Mouse (Mus musculus) stomach, embryonic 15.5 days (tissue): ENCODE measurements around the gene Wfdc16. TPM values are rescaled to one million over a fixed set of nuclear protein-coding genes. Genes with fewer than 3 reads are reported as not detected.
"Not testable (repeated sequence)": the region's sequence is repeated elsewhere in the genome, so short reads cannot be mapped to it uniquely, and the experiment has no call there.

Source experiments
- ATAC-seq: fragments of 200-750 bp; cut with Nextera tagmentation; 2 replicates; pipeline ENCODE4 v1.8.0; 2017; ENCODE audit warnings: low read depth, moderate number of reproducible peaks, moderate TSS enrichment; ENCODE audit not compliant: insufficient read depth, low FRiP score
- H3K27ac ChIP-seq: fragments of 300-500 bp; sonication (generic); 2 replicates; pipeline ENCODE4 v1.5.1; 2015; ENCODE audit warnings: mild to moderate bottlenecking, inconsistent platforms
- H3K27me3 ChIP-seq: fragments of 300-500 bp; sonication (generic); replicated peaks from 2 replicates; pipeline ENCODE4 v1.6.1; 2015; ENCODE audit warnings: inconsistent platforms
- H3K36me3 ChIP-seq: fragments of 300-500 bp; sonication (generic); 2 replicates; pipeline ENCODE4 v1.6.1; 2015; ENCODE audit warnings: inconsistent platforms
- H3K4me1 ChIP-seq: fragments of 300-500 bp; sonication (generic); 2 replicates; pipeline ENCODE4 v1.6.1; 2015; ENCODE audit warnings: inconsistent platforms
- H3K4me2 ChIP-seq: fragments of 300-500 bp; sonication (generic); 2 replicates; pipeline ENCODE4 v1.6.1; 2015; ENCODE audit warnings: mild to moderate bottlenecking, inconsistent platforms
- H3K4me3 ChIP-seq: fragments of 300-500 bp; sonication (generic); replicated peaks from 2 replicates; pipeline ENCODE4 v1.5.1; 2015; ENCODE audit warnings: inconsistent platforms
- H3K9ac ChIP-seq: fragments of 300-500 bp; sonication (generic); 2 replicates; pipeline ENCODE4 v1.6.1; 2015; ENCODE audit warnings: inconsistent platforms
- H3K9me3 ChIP-seq: fragments of 300-500 bp; sonication (generic); 2 replicates; pipeline ENCODE4 v1.6.1; 2016; ENCODE audit warnings: inconsistent platforms
- WGBS: fragments of 180-500 bp; shearing (Covaris S2); methylation state at CpG from one replicate; pipeline ENCODE4 v1.1.7; 2015; 5-methylcytosine and 5-hydroxymethylcytosine counted together
- polyA plus RNA-seq: library from polyadenylated mRNA; unstranded; fragments of >200 nt; fragmentation: Nextera tagmentation; extraction: Ambion mirVana; gene quantifications from 2 replicates; pipeline ENCODE4 v1.2.1, GENCODE M21; 2015

Gene Wfdc16
- polyA plus RNA-seq, 1 experiment from 2014 or later = not detected

DNA sequence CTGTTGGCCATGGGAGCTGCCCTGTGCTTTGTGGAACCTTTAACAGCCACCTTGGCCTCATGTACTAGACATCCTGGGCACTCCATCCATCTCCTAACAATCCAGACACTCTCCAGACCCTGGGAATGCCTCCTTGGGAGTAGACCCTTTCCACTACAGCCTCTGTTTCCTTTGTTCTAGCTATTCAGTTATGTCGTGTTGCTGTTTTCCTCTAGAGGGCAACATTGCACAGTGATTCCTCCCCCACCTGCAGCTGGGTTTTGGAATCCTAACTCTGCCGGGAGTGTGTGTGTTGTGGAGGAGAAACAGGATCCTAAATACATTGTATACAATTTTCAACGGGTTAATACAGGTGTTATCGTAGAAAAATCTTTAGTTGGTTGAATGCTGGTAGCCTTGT, 46.6 kb downstream of the Wfdc16 start:
- no peak overlapping the region for H3K27ac ChIP-seq
- no peak overlapping the region for H3K9ac ChIP-seq
- no peaks in the 10 kb centered on the region for H3K4me1 ChIP-seq
- no peaks in the 10 kb centered on the region for H3K36me3 ChIP-seq
- H3K9me3 ChIP-seq = no peaks in the 10 kb centered on the region
- WGBS = 5% methylated on average over 4 of the region's 4 CpGs
- no peak overlapping the region for H3K4me2 ChIP-seq
- no peak; the same call in 1 of the 2 replicates for ATAC-seq
- no peak overlapping the region for H3K4me3 ChIP-seq
- H3K27me3 ChIP-seq = no peaks in the 10 kb centered on the region

DNA sequence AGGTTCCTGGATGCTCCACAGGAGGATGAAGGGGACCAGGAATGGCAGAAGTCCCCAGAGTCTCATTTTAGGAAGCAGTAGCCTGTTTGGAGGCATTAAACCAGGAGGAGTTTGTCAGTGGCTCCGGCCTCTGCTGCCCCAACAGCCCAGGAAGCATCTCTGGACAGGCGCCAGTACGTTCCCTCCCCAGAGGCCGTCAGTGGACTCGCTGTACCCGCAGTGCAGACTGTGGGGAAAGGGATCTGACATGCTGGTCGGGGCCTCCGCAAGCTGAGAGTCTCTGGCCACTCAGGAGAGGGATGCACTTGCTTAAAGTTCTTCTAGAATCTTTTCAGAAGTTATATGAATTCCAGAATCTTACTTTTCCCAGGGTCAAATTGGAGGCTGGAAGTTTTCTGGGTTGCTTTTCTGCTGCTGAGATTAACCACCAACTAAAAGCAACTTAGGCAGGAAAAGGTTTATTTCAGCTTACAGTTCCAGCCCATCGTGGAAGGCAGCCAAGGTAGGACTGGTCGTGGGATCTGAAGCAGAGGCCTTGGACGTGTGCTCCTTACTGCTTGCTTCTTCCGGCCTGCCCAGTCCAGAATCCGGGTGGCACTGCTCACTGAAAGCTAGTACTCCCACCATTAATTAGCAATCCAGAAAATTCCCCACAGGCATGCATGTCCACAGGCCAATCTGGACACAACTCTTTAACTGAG, 53.4 kb downstream of the Wfdc16 start, which contains the start of gene Wfdc6a:
TSS of gene Wfdc6a (minus strand) at position 423 of the 701 bp plus-strand sequence.
- not testable (repeated sequence) for H3K4me1 ChIP-seq, H3K36me3 ChIP-seq, H3K9me3 ChIP-seq, H3K27ac ChIP-seq, H3K9ac ChIP-seq, ATAC-seq, H3K27me3 ChIP-seq, H3K4me3 ChIP-seq, H3K4me2 ChIP-seq
- 51% methylated on average over 13 of the region's 13 CpGs for WGBS

Other genes starting within 250 kb of the Wfdc16 start
- gene Slpi, start 249.7 kb downstream of the Wfdc16 start, polyA plus RNA-seq = 5.2 and 12.0 TPM in 2 replicates
- gene Rbpjl, start 235.7 kb downstream of the Wfdc16 start, polyA plus RNA-seq = 49.2 and 72.3 TPM in 2 replicates
- 12.4 and 14.7 TPM in 2 replicates for gene Matn4, start 233.6 kb downstream of the Wfdc16 start, polyA plus RNA-seq
- gene Sdc4, start 194.9 kb downstream of the Wfdc16 start, polyA plus RNA-seq = 132 and 135 TPM in 2 replicates
- gene Sys1, start 181.8 kb downstream of the Wfdc16 start, polyA plus RNA-seq = 60.6 and 61.8 TPM in 2 replicates
- gene Gm20458, start 177.8 kb downstream of the Wfdc16 start, polyA plus RNA-seq = 17.9 and 18.1 TPM in 2 replicates
- gene Trp53tg5, start 165.1 kb downstream of the Wfdc16 start, polyA plus RNA-seq = 0.14 TPM in 1 of 2 replicates, not detected in the other
- gene Dbndd2, start 152.7 kb downstream of the Wfdc16 start, polyA plus RNA-seq = 6.5 and 10.4 TPM in 2 replicates
- 67.0 and 67.5 TPM in 2 replicates for gene Pigt, start 141.3 kb downstream of the Wfdc16 start, polyA plus RNA-seq
- gene Wfdc2, start 76.4 kb downstream of the Wfdc16 start, polyA plus RNA-seq = 162 and 175 TPM in 2 replicates
- gene Spint3, start 65.3 kb downstream of the Wfdc16 start, polyA plus RNA-seq = not detected in 2 replicates
- gene Wfdc6a, start 53.3 kb downstream of the Wfdc16 start, polyA plus RNA-seq = 1.0 and 1.5 TPM in 2 replicates
- not detected in 2 replicates for gene Eppin, start 45.2 kb downstream of the Wfdc16 start, polyA plus RNA-seq
- not detected in 2 replicates for gene Wfdc6b, start 25.3 kb downstream of the Wfdc16 start, polyA plus RNA-seq
- gene Wfdc8, start 25.2 kb downstream of the Wfdc16 start, polyA plus RNA-seq = not detected in 2 replicates
- 0.44 and 0.99 TPM in 2 replicates for gene Wfdc10, start 17.2 kb upstream of the Wfdc16 start, polyA plus RNA-seq
- gene Wfdc9, start 17.8 kb upstream of the Wfdc16 start, polyA plus RNA-seq = not detected in 2 replicates
- gene Wfdc11, start 35.3 kb upstream of the Wfdc16 start, polyA plus RNA-seq = not detected in 2 replicates
- 1.9 and 3.7 TPM in 2 replicates for gene Wfdc13, start 46.3 kb upstream of the Wfdc16 start, polyA plus RNA-seq
- not detected in 2 replicates for gene Spint4, start 59.7 kb upstream of the Wfdc16 start, polyA plus RNA-seq
- not detected in 2 replicates for gene Spint5, start 76.5 kb upstream of the Wfdc16 start, polyA plus RNA-seq
- gene Wfdc3, start 107.1 kb upstream of the Wfdc16 start, polyA plus RNA-seq = 2.2 and 2.3 TPM in 2 replicates
- 60.9 and 64.7 TPM in 2 replicates for gene Dnttip1, start 107.2 kb upstream of the Wfdc16 start, polyA plus RNA-seq
- gene Ube2c, start 131.1 kb upstream of the Wfdc16 start, polyA plus RNA-seq = 428 and 438 TPM in 2 replicates
- 8.1 and 16.8 TPM in 2 replicates for gene Tnnc2, start 141.2 kb upstream of the Wfdc16 start, polyA plus RNA-seq
- gene Snx21, start 147.0 kb upstream of the Wfdc16 start, polyA plus RNA-seq = 24.6 and 24.8 TPM in 2 replicates
- gene Acot8, start 166.1 kb upstream of the Wfdc16 start, polyA plus RNA-seq = 21.9 and 22.9 TPM in 2 replicates
- 7.9 and 8.5 TPM in 2 replicates for gene Zswim3, start 166.3 kb upstream of the Wfdc16 start, polyA plus RNA-seq
- gene Zswim1, start 183.9 kb upstream of the Wfdc16 start, polyA plus RNA-seq = 13.1 and 13.5 TPM in 2 replicates
- not detected in 2 replicates for gene Spata25, start 189.7 kb upstream of the Wfdc16 start, polyA plus RNA-seq
- gene Ctsa, start 194.1 kb upstream of the Wfdc16 start, polyA plus RNA-seq = 132 and 159 TPM in 2 replicates
- 6.2 and 6.9 TPM in 2 replicates for gene Neurl2, start 194.7 kb upstream of the Wfdc16 start, polyA plus RNA-seq
- 43.9 and 48.5 TPM in 2 replicates for gene Pltp, start 218.9 kb upstream of the Wfdc16 start, polyA plus RNA-seq
- gene Pcif1, start 240.5 kb upstream of the Wfdc16 start, polyA plus RNA-seq = 64.7 and 70.9 TPM in 2 replicates